Mouse (Mus musculus): ENCODE results near the gene Prkn. TPM values are rescaled to one million over a fixed set of nuclear protein-coding genes. Genes with fewer than 3 reads are reported as not detected.

The Prkn gene
- polyA plus RNA-seq, 1 experiment, result 0.40 TPM

DNA sequence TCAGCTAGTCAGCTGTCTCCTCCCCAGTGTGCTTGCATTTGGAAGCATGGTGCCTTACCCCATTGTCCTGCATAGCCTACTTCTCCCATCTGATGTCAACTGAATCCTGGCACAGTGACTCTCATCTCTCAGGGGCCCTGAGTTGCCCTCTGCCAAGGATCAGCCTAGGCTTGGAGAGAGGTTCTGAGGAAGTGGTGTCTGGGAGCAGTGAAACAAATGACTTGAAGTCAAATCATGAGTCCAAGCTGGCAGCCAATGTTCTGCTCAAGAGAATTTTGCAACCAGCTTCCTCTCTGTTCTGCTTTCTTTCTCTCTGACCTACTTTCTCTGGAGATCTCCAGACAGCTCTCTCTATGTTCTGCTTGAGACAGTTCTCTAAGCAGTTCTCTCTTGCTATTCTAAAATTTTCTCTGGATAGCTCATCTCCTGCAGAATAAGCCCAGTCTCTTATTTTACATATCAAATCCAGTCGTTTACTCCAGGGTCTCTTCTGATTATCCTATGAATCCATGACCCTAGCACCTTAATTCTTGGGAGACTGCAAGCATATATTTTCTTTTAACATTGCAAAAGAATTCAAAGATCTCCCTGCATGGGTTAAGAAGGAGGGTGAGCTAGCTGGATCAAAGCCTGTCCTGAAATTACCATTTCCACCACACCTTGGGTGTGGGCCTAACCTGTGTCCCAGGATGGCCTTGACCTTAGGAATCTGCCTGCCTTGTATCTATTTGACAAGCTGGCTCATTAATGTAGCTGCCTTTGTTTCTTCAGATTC lies 512.8 kb downstream of the Prkn start:
- 40% methylated on average over 1 of the region's 1 CpGs for WGBS
- DNase-seq (ENCODE audit: low read depth, low spot score), result no peak

DNA sequence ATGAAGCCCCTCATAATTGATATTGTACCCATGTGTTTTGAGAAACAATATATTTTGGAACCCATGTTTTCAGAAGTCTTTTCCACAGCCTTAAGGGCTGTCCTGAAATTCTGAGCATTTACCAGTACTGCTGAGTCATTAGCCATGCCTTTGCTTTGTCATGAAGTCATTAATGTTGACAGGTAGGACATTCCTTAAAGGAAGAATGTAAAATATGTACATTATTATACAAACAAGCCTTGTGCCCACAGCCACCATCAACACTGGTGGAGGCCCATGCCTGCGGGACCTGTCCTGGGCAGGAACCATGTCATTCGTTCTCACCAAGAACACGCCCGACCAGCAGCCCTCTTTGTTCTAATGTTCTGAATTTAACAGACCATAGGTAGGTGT lies 513.4 kb downstream of the Prkn start:
- 73% methylated on average over 4 of the region's 4 CpGs for WGBS
- no peak for DNase-seq (ENCODE audit: low read depth, low spot score)

DNA sequence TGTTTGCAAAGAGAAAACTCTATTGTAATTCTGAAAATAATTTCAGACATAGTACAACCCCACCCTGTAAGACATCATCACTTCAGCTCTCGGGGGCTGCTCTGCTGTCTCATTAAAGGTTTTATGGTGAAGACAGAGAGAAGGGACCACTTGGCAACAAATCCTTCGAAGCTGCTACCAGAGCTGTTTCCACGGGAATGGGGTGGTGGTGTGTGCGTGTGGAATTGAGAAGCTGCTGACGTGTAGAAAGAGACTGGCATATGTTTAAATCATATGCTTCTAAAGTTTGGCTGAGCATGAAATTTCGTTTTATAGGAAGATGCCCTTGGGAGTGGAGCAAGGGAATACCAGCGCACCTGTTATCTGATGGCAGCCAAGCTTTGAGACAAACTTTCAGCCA lies 514.2 kb downstream of the Prkn start:
- WGBS, result 64% methylated on average over 7 of the region's 7 CpGs
- DNase-seq (ENCODE audit: low read depth, low spot score), result no peak

DNA sequence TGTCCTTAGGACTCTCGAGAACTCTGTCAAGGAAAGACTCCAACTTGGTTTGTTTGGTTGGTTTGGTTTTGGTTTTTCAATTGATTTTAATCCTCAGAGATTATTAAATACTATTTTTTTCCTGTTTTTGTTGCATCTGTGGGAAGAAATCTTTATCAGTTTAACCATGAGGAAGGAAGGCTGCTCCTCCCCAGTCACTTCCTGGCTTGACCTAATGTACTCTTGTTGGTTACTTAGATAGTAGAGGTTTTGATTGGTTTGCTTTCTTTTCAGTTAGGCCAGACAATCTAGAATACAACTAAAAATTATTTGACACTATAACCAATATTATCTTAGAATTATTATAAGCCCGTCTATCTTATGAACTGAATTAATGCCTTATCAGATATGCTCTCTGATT lies 535.3 kb downstream of the Prkn start:
- DNase-seq (ENCODE audit: low read depth, low spot score), result no peak
- WGBS, result 83% methylated on average over 2 of the region's 2 CpGs

DNA sequence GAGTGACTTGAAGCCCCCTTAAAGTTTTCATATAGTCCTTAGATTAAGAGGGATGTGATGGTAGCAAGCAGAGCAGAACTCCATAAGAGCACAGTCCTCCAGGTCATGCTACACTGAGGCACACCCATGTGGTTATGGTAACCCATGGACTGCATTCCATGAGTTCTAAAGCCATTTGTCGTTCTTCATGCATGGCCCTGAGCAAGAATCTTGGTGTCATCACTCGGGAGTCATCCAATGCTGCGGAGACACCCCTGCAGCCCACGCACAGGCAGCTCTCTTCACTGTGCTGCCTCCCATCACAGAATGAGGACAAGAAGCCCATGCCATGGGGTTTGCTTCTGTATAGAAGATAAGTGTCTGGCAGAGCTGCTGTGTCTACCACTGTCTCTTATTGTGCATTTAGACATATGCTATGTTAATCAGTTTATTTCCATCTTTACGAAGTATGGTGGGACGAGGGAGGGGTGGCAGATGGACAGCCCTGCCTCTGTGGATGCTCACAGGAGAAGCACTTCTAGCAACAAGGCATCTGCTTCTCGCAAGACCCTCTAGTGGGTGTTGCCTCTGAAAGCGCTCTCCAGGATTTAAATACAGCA lies 543.3 kb downstream of the Prkn start:
- 85% methylated on average over 8 of the region's 8 CpGs for WGBS
- no peak for DNase-seq (ENCODE audit: low read depth, low spot score)

DNA sequence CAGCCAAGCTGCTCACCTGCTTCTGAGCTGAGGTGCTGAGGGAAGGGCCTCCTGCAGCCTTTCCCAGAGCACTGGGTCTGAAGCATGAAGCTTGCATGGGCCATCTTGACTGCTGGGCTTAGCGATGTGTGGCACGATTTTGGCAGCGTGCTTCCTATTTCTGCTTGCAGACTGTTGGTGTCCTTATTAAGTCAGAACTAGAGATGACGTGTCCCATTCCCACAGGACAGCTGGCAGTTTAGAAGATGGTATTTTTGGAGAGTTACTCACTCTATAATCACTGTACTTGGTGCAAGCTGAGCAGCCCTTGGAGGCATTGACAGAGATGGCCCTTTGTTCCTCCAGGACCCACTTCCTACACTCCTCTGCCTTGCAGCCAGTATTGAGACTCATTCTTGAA lies 545.1 kb downstream of the Prkn start:
- no peak for DNase-seq (ENCODE audit: low read depth, low spot score)
- WGBS, result 90% methylated on average over 4 of the region's 4 CpGs

DNA sequence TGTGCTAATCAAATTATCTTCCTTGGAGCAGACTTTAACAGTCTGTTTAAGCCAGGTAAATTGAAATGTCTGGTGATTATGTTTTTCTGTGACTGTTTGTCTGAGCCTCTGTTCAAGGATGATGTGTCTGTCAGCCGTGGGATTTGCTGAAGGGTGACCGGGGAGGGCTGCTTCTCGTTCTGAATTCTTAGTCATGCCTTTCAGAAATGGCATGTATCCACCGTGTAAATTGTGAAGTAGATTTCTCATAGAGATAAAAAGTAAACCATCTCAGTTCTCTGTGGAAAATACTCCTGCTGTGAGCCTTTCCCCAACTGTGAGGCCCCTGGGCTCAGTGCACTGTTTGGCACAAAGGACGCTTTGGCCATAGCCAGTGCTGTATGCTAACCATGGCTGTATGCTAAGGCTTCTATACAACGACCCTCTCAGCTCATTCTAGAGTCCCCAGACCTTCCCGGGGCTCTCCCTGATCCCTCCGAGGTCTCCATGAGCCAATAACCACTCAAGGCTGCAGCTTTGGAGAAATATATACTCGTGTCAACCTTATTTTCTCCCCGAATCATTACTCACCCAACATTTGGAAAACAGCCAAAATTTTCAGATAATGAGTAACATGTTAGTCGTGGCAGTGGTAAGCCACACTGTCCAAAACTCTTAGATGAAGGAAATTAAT lies 552.6 kb downstream of the Prkn start:
- WGBS, result 56% methylated on average over 11 of the region's 11 CpGs
- no peak for DNase-seq (ENCODE audit: low read depth, low spot score)

DNA sequence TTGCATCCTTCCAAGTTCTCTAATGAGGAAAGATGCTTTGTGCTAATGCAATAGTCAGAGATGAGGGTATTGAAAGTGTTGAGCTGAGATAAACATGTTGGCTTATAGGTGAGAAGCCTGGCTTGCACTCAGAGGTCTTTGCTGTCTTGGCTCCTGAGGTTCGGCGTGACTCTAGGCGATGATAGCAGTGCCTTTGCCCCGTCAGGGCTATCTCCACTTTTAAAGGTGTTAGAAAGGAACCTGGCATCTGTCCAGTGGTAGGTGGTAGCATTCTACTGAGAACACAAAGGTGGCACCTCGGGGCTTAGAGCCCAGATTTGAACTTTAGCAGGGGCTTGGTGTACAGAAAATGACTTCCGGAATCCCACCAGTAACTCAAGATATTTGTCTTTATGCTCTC lies 554.4 kb downstream of the Prkn start:
- no peak for DNase-seq (ENCODE audit: low read depth, low spot score)
- WGBS, result 88% methylated on average over 6 of the region's 6 CpGs

DNA sequence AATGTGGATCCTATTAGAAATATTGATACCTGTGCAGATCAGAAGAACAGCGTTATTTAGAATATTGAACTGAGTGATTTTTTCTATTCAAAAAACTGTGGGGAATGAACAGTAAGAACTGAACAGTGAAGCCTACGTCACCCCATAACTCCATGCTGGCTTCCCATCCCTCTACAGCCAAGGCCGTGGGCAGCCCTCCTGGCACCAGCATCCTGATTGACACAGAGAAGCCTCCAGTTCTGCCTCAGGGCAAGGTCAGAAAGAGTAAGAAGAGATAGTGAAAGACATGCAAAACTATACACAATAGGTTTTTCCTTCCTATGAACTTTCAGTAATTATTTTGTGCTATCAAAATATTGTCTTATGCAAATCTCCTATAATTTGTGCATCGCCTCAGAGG lies 557.5 kb downstream of the Prkn start:
- DNase-seq (ENCODE audit: low read depth, low spot score), result no peak
- WGBS, result 85% methylated on average over 4 of the region's 4 CpGs

DNA sequence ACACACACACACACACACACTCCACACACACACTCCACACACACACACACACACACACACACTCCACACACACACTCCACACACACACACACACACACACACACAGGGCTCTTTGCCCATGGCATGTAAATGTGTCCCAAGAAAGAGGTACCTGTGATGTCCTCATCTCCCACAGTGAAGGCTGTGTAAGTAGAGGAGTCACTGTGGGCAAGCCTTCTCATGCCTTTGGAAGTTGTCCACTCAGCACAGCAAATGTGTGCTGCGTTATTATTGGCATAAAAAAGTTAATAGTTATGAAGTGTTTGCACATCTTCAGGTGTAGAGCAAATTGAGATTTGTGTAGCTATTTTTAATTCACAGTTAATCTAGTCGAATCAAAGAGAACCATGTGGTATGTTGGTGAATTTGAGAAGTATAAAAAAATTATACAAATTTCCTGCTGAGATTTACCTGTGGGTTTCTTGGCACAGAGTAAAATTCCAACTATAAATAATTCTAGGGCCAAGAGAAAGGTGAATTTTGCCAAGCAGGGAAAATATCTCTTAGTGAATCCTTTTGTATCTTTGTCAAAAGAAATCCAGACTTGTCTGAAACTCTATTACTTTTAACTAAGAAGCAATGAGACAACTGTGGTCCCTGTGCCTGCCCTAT lies 562.2 kb downstream of the Prkn start:
- 63% methylated on average over 2 of the region's 2 CpGs for WGBS
- DNase-seq (ENCODE audit: low read depth, low spot score), result no peak

DNA sequence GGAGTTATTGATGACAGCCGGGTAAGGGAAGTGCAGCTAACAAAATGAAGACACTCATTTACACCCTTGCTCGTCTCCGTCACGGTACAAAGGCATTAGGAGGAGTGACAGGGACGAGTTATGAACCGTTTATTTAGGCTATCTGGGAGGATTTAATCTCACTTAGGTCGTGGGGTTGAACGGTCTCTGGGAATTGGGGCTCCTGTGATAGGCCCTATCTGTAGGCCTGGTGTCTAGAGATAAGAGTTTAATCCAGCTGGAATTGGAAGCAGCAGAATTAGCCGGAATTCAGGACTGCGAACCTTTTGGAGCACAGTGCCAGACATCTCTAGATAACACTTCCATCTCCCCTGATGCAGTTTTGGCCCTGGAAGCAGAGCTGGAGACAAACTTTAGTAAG lies 571.2 kb downstream of the Prkn start:
- no peak for DNase-seq (ENCODE audit: low read depth, low spot score)
- WGBS, result 63% methylated on average over 10 of the region's 10 CpGs

DNA sequence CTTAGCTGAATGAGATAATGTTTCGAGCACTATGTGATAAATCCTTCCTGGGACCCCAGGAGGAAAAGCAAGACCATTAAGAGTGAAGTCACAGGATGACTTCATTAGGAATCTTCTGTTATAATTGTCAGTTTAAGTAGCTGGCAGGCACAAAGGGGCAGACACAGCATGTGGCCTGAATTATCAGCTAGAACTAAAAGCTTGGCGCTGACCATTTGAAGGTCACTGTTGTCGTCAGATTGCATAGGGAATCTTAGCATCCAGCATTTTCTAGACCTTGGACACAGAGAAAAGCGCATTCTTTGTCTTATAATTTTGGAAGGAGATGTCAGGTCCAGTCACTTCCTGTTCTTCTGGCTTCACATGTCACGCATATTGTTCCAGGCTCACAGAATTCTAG lies 573.5 kb downstream of the Prkn start:
- no peak for DNase-seq (ENCODE audit: low read depth, low spot score)
- 72% methylated on average over 5 of the region's 5 CpGs for WGBS

DNA sequence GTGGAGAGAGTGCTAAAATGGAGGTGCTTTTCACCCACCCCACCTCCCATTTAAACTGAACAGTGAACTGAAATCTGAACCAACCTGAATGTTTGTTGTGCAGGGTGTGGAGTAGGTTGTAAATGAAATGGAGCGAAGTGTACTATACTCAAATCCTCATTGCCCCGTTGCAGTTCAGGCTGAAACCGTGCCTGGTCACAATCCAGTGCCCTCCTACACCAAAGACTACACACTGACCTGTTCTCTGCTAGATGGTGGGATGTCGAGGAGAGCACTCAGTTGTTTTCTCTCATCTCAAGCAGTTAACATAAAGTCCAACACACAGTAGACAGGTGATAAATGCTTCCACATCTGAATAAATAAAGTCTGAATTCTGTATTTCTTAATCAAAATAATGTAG lies 574.1 kb downstream of the Prkn start:
- 31% methylated on average over 4 of the region's 4 CpGs for WGBS
- no peak for DNase-seq (ENCODE audit: low read depth, low spot score)

DNA sequence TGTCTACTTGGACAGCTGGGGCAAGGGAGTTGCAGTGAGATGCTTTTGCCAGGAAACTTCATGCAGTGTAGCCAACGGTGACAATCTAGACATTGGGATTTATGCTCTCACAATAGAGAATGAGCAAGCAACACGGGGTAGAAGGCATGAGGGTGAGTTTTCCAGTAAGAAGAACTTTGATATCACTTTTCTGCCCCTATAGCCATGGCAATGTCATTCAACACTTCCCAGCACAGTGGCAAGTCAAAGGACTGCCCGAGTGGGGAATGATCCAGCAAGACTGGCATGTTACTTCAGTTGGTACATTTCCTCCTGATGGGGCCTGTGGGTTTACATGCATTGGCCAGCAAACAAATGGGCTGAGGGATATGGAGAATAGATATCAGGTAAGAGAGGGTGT lies 577.0 kb downstream of the Prkn start:
- 72% methylated on average over 3 of the region's 3 CpGs for WGBS
- no peak for DNase-seq (ENCODE audit: low read depth, low spot score)

DNA sequence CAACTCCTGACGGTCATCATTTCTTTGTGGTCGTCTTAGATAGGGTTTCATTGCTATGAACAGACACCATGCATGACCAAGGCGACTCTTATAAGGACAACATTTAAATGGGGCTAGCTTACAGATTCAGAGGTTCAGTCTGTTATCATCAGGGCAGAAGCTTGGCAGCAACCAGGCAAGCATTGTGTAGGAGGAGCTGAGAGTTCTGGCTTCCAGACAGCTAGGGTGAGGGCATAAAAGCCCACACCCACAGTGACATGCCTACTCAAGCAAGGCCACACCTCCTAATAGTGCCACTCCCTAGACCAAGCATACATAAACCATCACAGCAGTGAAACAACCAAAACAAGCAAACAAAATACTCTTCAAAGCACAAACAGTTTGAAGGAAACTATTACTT lies 579.3 kb downstream of the Prkn start:
- no peak for DNase-seq (ENCODE audit: low read depth, low spot score)
- WGBS, result 73% methylated on average over 3 of the region's 3 CpGs

DNA sequence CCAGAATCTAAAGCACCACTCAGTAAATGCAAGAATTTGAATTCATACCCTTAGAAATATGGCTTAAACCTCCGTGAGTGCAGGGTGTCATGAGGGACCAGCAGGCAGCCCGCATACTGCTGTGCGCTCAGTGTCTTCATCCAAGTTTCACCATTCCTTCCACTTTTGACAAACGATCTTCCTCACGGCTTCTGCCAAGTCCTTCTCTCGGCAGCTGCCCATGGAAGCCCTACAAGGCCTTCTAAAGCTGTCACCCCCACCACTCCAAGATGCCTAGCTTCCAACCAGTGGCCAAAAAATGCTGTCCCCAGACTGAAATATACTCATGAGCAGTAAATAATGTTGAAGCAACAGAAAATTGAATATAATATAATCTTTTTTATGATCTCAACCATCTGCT lies 580.7 kb downstream of the Prkn start:
- DNase-seq (ENCODE audit: low read depth, low spot score), result no peak
- 71% methylated on average over 6 of the region's 6 CpGs for WGBS

DNA sequence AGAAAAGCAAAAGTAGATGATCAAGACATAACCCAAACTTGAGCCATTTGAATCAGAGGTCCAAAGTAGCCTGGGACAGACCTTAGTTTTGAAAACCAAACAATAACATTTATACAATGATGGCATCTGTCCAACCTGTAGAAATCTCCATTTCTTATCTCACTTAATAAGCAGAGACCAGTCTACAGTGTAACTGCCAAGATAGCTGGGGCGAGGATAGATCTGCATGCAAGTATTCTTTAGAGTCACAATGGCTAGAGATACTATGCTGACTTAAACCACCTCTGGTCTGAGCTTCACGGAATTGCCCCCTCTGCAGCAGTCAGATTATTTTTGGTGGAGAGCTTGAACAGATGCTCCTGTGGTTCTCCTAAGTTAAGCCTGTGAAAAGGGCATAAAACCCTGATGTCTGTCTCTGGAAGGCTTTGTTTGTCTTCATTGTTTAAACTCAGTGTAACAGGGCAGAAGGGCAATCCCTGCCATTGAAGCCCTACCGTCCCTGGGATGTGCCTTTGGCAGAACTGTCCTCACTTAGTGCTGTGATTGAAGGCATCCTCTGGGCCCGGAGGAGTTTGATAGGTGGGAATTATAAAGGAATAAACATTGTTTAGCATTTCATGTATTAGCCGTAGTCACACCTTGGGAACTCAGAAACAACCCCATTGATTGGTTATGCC lies 581.2 kb downstream of the Prkn start:
- whole genome bisulfite sequencing, result 32% methylated on average over 5 of the region's 5 CpGs
- DNase-seq (ENCODE audit: low read depth, low spot score), result no peak

DNA sequence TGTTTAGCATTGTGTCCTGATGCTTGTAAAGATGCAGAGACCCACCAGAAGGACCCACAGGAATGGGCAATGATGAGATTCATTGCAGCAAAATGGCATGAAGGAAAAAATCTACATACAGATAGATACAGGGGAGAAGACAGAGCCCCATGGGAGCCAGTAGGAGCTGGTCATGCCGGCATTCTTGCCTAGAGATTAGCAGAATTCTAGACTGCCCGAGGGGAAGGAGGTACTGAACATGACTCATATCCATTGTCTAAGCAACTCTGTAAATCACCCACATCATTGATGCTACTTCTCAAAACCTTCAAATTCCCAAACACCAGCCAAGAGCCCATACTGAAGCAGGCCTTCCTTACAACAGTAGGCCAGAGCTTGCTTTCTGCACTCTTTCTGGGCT lies 591.1 kb downstream of the Prkn start:
- WGBS, result 88% methylated on average over 2 of the region's 2 CpGs
- DNase-seq (ENCODE audit: low read depth, low spot score), result no peak

DNA sequence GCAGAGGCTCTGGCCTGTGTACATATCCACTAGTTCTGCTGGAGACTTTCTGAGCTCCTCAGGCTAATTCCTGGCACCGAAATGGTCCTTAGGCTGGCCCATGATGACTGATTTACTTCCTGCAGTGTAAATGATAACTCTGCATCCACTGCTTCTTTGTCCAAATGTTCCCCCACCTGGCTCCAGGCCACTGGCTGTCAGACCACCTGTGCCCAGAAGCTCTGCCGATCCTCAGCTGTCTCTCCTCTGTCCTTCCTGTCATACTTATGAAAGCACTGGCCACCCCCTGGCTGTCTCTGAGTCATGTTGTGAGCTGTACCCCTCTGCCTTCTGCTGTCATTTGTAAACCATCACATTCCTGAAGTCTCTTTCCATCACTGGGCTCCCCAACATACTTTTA lies 592.4 kb downstream of the Prkn start:
- WGBS, result 93% methylated on average over 2 of the region's 2 CpGs
- no peak for DNase-seq (ENCODE audit: low read depth, low spot score)

DNA sequence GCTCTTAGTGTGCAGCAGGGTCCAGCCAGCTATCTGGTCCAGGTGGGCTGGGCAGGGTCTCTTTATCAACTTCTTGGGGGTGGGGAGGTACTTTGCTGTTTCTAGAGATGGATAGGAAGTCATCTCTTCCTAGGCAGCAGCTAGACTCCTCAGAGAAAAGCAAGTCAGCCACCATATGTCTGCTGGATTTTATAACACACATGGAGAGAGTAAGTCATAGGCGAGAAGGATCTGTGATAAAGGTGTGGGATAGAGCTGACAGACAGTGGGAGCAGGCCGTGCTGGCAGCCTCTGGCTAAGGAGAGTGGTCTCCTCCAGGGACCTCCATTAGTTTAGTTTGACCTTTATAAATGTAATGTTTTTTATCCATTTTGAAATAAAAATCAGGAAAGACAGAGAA lies 622.5 kb downstream of the Prkn start:
- DNase-seq (ENCODE audit: low read depth, low spot score), result no peak
- WGBS, result 84% methylated on average over 2 of the region's 2 CpGs

Measured in large intestine, adult 2 months (tissue).